Mouse (Mus musculus) midbrain, embryonic 11.5 days (tissue): ENCODE data around the gene Poc1b. TPM values are rescaled to one million over a fixed set of nuclear protein-coding genes. Genes with fewer than 3 reads are reported as not detected.

ENCODE experiments used
- ATAC-seq: fragments of 200-750 bp; cut with Nextera tagmentation; 2 replicates; pipeline ENCODE4 v1.8.0; 2017; ENCODE audit warnings: moderate TSS enrichment, moderate library complexity; ENCODE audit not compliant: low FRiP score
- DNase-seq: peaks from one replicate; pipeline ENCODE4 v3.0.0; 2015; ENCODE audit warnings: low spot score; ENCODE audit errors: missing footprints
- H3K27ac ChIP-seq: fragments of 300-500 bp; sonication (generic); 2 replicates; pipeline ENCODE4 v1.5.1; 2014; ENCODE audit warnings: low read depth, low read length
- H3K27me3 ChIP-seq: fragments of 300-500 bp; sonication (generic); 2 replicates; pipeline ENCODE4 v1.6.1; 2014; ENCODE audit warnings: mild to moderate bottlenecking, low read length, moderate library complexity, mixed read lengths; ENCODE audit not compliant: control insufficient read depth, insufficient read depth
- H3K36me3 ChIP-seq: fragments of 300-500 bp; sonication (generic); 2 replicates; pipeline ENCODE4 v1.6.1; 2014; ENCODE audit warnings: mild to moderate bottlenecking, low read length, moderate library complexity, mixed read lengths; ENCODE audit not compliant: control insufficient read depth, insufficient read depth
- H3K4me1 ChIP-seq: fragments of 300-500 bp; sonication (generic); 2 replicates; pipeline ENCODE4 v1.6.1; 2014; ENCODE audit warnings: low read length; ENCODE audit not compliant: control insufficient read depth, insufficient read depth
- H3K4me2 ChIP-seq: fragments of 300-500 bp; sonication (generic); 2 replicates; pipeline ENCODE4 v1.6.1; 2014; ENCODE audit warnings: mild to moderate bottlenecking, moderate library complexity
- H3K4me3 ChIP-seq: fragments of 300-500 bp; sonication (generic); 2 replicates; pipeline ENCODE4 v1.5.1; 2014; ENCODE audit warnings: low read depth, low read length
- H3K9ac ChIP-seq: fragments of 300-500 bp; sonication (generic); 2 replicates; pipeline ENCODE4 v1.6.1; 2014; ENCODE audit warnings: low read length
- H3K9me3 ChIP-seq: fragments of 300-500 bp; sonication (generic); 2 replicates; pipeline ENCODE4 v1.6.1; 2016; ENCODE audit warnings: low read length; ENCODE audit not compliant: control insufficient read depth
- WGBS: fragments of 180-500 bp; shearing (Covaris S2); extraction: QIAGEN DNeasy Blood & Tissue Kit; methylation state at CpG from one replicate; pipeline ENCODE4 v1.1.7; 2014; 5-methylcytosine and 5-hydroxymethylcytosine counted together
- polyA plus RNA-seq: library from polyadenylated mRNA; unstranded; fragments of >200 nt; fragmentation: Nextera tagmentation; extraction: Ambion mirVana; gene quantifications from 2 replicates; pipeline ENCODE4 v1.2.1, GENCODE M21; 2014

Poc1b gene
- polyA plus RNA-seq, 1 experiment from 2014 or later = 37.2 TPM

- ATAC-seq (no peak), DNase-seq (no peak)
- Histone ChIP-seq H3K4me1 (no peaks in the 10 kb centered on the region), H3K27ac (no peak overlapping the region), H3K27me3 (no peaks in the 10 kb centered on the region), H3K9ac (no peak overlapping the region), H3K36me3 (no peaks in the 10 kb centered on the region; the same call in 1 of the 2 replicates), H3K9me3 (no peaks in the 10 kb centered on the region), H3K4me2 (no peak overlapping the region), H3K4me3 (no peak overlapping the region)
- WGBS = 96% methylated on average over 16 of the region's 16 CpGs
Measured at GRCm38 (mm10) chr10:99133321-99133875, 26.6 kb downstream of the Poc1b start.

GRCm38 (mm10) chr10:99136337-99136736 is 29.5 kb downstream of the Poc1b start:
- H3K4me2 ChIP-seq = no peak overlapping the region
- no peak overlapping the region for H3K9ac ChIP-seq
- H3K27me3 ChIP-seq = no peaks in the 10 kb centered on the region
- 81% methylated on average over 5 of the region's 5 CpGs for WGBS
- H3K9me3 ChIP-seq = no peaks in the 10 kb centered on the region
- no peaks in the 10 kb centered on the region; the same call in 1 of the 2 replicates for H3K36me3 ChIP-seq
- DNase-seq (no peak), ATAC-seq (no peak)
- no peak overlapping the region for H3K27ac ChIP-seq
- H3K4me3 ChIP-seq = no peak overlapping the region
- no peaks in the 10 kb centered on the region for H3K4me1 ChIP-seq

GRCm38 (mm10) chr10:99145611-99146010 is 38.8 kb downstream of the Poc1b start:
- Histone ChIP-seq H3K9ac (no peak overlapping the region), H3K36me3 (no peaks in the 10 kb centered on the region; the same call in 1 of the 2 replicates), H3K4me3 (no peak overlapping the region), H3K4me2 (no peak overlapping the region), H3K4me1 (no peaks in the 10 kb centered on the region), H3K27me3 (no peaks in the 10 kb centered on the region), H3K9me3 (no peaks in the 10 kb centered on the region), H3K27ac (no peak overlapping the region)
- no peak for DNase-seq
- no peak for ATAC-seq
- 87% methylated on average over 8 of the region's 8 CpGs for WGBS

- no peaks in the 10 kb centered on the region for H3K9me3 ChIP-seq
- H3K27ac ChIP-seq = no peak overlapping the region
- H3K9ac ChIP-seq = no peak overlapping the region
- no peaks in the 10 kb centered on the region; the same call in 1 of the 2 replicates for H3K36me3 ChIP-seq
- WGBS = 90% methylated on average over 8 of the region's 8 CpGs
- DNase-seq (no peak), ATAC-seq (no peak)
- H3K4me1 ChIP-seq = no peaks in the 10 kb centered on the region
- no peaks in the 10 kb centered on the region for H3K27me3 ChIP-seq
- H3K4me3 ChIP-seq = no peak overlapping the region
- no peak overlapping the region for H3K4me2 ChIP-seq
Measured at GRCm38 (mm10) chr10:99146596-99146995, 39.8 kb downstream of the Poc1b start.

GRCm38 (mm10) chr10:99150016-99150415 is 43.2 kb downstream of the Poc1b start:
- no peak overlapping the region for H3K4me3 ChIP-seq
- H3K27ac ChIP-seq = no peak overlapping the region
- ATAC-seq (no peak), DNase-seq (no peak)
- H3K4me2 ChIP-seq = no peak overlapping the region
- H3K9me3 ChIP-seq = no peaks in the 10 kb centered on the region
- no peak overlapping the region for H3K9ac ChIP-seq
- H3K36me3 ChIP-seq = no peaks in the 10 kb centered on the region; the same call in 1 of the 2 replicates
- H3K27me3 ChIP-seq = no peaks in the 10 kb centered on the region
- no peaks in the 10 kb centered on the region for H3K4me1 ChIP-seq
- 88% methylated on average over 6 of the region's 6 CpGs for WGBS

- Histone ChIP-seq H3K27ac (no peak overlapping the region), H3K27me3 (no peaks in the 10 kb centered on the region), H3K9me3 (no peaks in the 10 kb centered on the region), H3K4me2 (no peak overlapping the region), H3K4me3 (no peak overlapping the region), H3K4me1 (no peaks in the 10 kb centered on the region), H3K36me3 (peaks cover under 1% of the 10 kb centered on the region), H3K9ac (no peak overlapping the region)
- no peak for DNase-seq
- ATAC-seq = no peak
- 97% methylated on average over 1 of the region's 1 CpGs for WGBS
Measured at GRCm38 (mm10) chr10:99151580-99151979, 44.7 kb downstream of the Poc1b start.

- Histone ChIP-seq H3K27me3 (no peaks in the 10 kb centered on the region), H3K9ac (no peak overlapping the region), H3K4me1 (no peaks in the 10 kb centered on the region), H3K4me3 (no peak overlapping the region), H3K4me2 (no peak overlapping the region), H3K9me3 (no peaks in the 10 kb centered on the region), H3K27ac (no peak overlapping the region), H3K36me3 (peaks cover 3% of the 10 kb centered on the region)
- 94% methylated on average over 6 of the region's 6 CpGs for WGBS
- ATAC-seq (no peak), DNase-seq (no peak)
Measured at GRCm38 (mm10) chr10:99152063-99152462, 45.2 kb downstream of the Poc1b start.

- Histone ChIP-seq H3K4me3 (no peak overlapping the region), H3K4me2 (no peak overlapping the region), H3K27ac (no peak overlapping the region), H3K36me3 (peaks cover 3% of the 10 kb centered on the region), H3K4me1 (no peaks in the 10 kb centered on the region), H3K9me3 (no peaks in the 10 kb centered on the region), H3K27me3 (no peaks in the 10 kb centered on the region), H3K9ac (no peak overlapping the region)
- DNase-seq = no peak
- no peak for ATAC-seq
- WGBS = 93% methylated on average over 8 of the region's 8 CpGs
Measured at GRCm38 (mm10) chr10:99154635-99155034, 47.8 kb downstream of the Poc1b start.

- WGBS = 93% methylated on average over 5 of the region's 5 CpGs
- no peak overlapping the region for H3K27ac ChIP-seq
- ATAC-seq = no peak
- H3K9me3 ChIP-seq = no peaks in the 10 kb centered on the region
- H3K4me3 ChIP-seq = no peak overlapping the region
- no peaks in the 10 kb centered on the region for H3K4me1 ChIP-seq
- DNase-seq = no peak
- H3K4me2 ChIP-seq = no peak overlapping the region
- H3K27me3 ChIP-seq = no peaks in the 10 kb centered on the region
- H3K9ac ChIP-seq = no peak overlapping the region
- H3K36me3 ChIP-seq = peaks cover 3% of the 10 kb centered on the region; the same call in 1 of the 2 replicates
Measured at GRCm38 (mm10) chr10:99156808-99157207, 50.0 kb downstream of the Poc1b start.
